Mouse (Mus musculus) liver, postnatal 0 days (tissue): ENCODE measurements around the gene Sdad1. TPM values are rescaled to one million over a fixed set of nuclear protein-coding genes. Genes with fewer than 3 reads are reported as not detected.

Experiments
- ATAC-seq: fragments of 200-750 bp; cut with Nextera tagmentation; 2 replicates; pipeline ENCODE4 v1.8.0; 2017; ENCODE audit warnings: mild to moderate bottlenecking, moderate library complexity
- DNase-seq: peaks from one replicate; pipeline ENCODE4 v3.0.0-alpha.2; 2016
- H3K27ac ChIP-seq: fragments of 300-500 bp; sonication (generic); 2 replicates; pipeline ENCODE4 v1.5.1; 2014; ENCODE audit warnings: antibody characterized with exemption, moderate library complexity, mild to moderate bottlenecking, low read depth
- H3K27me3 ChIP-seq: fragments of 300-500 bp; sonication (generic); 2 replicates; pipeline ENCODE4 v1.6.1; 2014; ENCODE audit warnings: low read length, control low read depth, mixed read lengths; ENCODE audit not compliant: insufficient read depth
- H3K36me3 ChIP-seq: fragments of 300-500 bp; sonication (generic); replicated peaks from 2 replicates; pipeline ENCODE4 v1.6.1; 2014; ENCODE audit warnings: mild to moderate bottlenecking, control low read depth, low read length, moderate library complexity, mixed read lengths; ENCODE audit not compliant: insufficient read depth
- H3K4me1 ChIP-seq: fragments of 300-500 bp; sonication (generic); 2 replicates; pipeline ENCODE4 v1.6.1; 2014; ENCODE audit warnings: antibody characterized with exemption, mild to moderate bottlenecking, control low read depth; ENCODE audit not compliant: insufficient read depth
- H3K4me2 ChIP-seq: fragments of 300-500 bp; sonication (generic); 2 replicates; pipeline ENCODE4 v1.6.1; 2014; ENCODE audit warnings: low read depth, mild to moderate bottlenecking, low read length, moderate library complexity, mixed read lengths
- H3K4me3 ChIP-seq: fragments of 300-500 bp; sonication (generic); 2 replicates; pipeline ENCODE4 v1.5.1; 2014; ENCODE audit warnings: low read depth, low read length
- H3K9ac ChIP-seq: fragments of 300-500 bp; sonication (generic); replicated peaks from 2 replicates; pipeline ENCODE4 v1.6.1; 2014; ENCODE audit warnings: mild to moderate bottlenecking, moderate library complexity
- H3K9me3 ChIP-seq: fragments of 300-500 bp; sonication (generic); 2 replicates; pipeline ENCODE4 v1.6.1; 2016; ENCODE audit warnings: mild to moderate bottlenecking, control low read depth, low read length, mixed read lengths
- CTCF ChIP-seq: sonication (generic); IDR thresholded peaks from 2 replicates; pipeline ENCODE4 v1.5.1; 2016; ENCODE audit warnings: antibody characterized with exemption, low read depth
- EP300 ChIP-seq: IDR thresholded peaks from 2 replicates; pipeline ENCODE4 v1.6.1; 2016; ENCODE audit warnings: antibody characterized with exemption, low read depth, mild to moderate bottlenecking
- WGBS: fragments of 180-500 bp; shearing (Covaris S2); extraction: QIAGEN DNeasy Blood & Tissue Kit; methylation state at CpG from one replicate; pipeline ENCODE4 v1.1.7; 2014; ENCODE audit not compliant: insufficient replicate concordance; 5-methylcytosine and 5-hydroxymethylcytosine counted together
- polyA plus RNA-seq: library from polyadenylated mRNA; unstranded; fragments of >200 nt; fragmentation: Nextera tagmentation; extraction: Ambion mirVana; gene quantifications from 2 replicates; pipeline ENCODE4 v1.2.1, GENCODE M21; 2015

The Sdad1 gene
- polyA plus RNA-seq, 1 experiment from 2014 or later = 13.4 TPM

GRCm38 (mm10) chr5:92348794-92349413 is 38.6 kb upstream of the Sdad1 start, which contains the start of gene Cxcl10:
Gene Cxcl10 (minus strand): TSS chr5:92348889.
- Histone ChIP-seq H3K4me2 (peak within 1 kb of the TSS; percentile 51), H3K4me3 (peak within 1 kb of the TSS; percentile 19), H3K27me3 (no peaks in the 10 kb centered on the region), H3K36me3 (no peaks in the 10 kb centered on the region), H3K9ac (no peak within 1 kb of the TSS), H3K27ac (0 out of 2 replicates have a peak within 1 kb of the TSS, but pooled peaks have one; percentile 2), H3K4me1 (peaks cover 17% of the 10 kb centered on the region), H3K9me3 (no peaks in the 10 kb centered on the region)
- 10% methylated on average over 14 of the region's 14 CpGs for WGBS
- DNase-seq (peak; percentile 68), ATAC-seq (peak; percentile 77)
- no peak for TF ChIP-seq CTCF
- TF ChIP-seq EP300 = no peak

GRCm38 (mm10) chr5:92345006-92345405 is 34.7 kb upstream of the Sdad1 start:
- H3K27ac ChIP-seq = no peak overlapping the region
- TF ChIP-seq EP300 (no peak), CTCF (no peak)
- H3K27me3 ChIP-seq = no peaks in the 10 kb centered on the region
- no peak overlapping the region for H3K4me3 ChIP-seq
- WGBS = 69% methylated on average over 8 of the region's 8 CpGs
- no peak overlapping the region for H3K4me2 ChIP-seq
- peaks cover 14% of the 10 kb centered on the region for H3K4me1 ChIP-seq
- ATAC-seq = no peak
- H3K9ac ChIP-seq = no peak overlapping the region
- no peaks in the 10 kb centered on the region for H3K9me3 ChIP-seq
- DNase-seq = no peak
- no peaks in the 10 kb centered on the region for H3K36me3 ChIP-seq

GRCm38 (mm10) chr5:92340606-92341005 is 30.3 kb upstream of the Sdad1 start:
- H3K9ac ChIP-seq = no peak overlapping the region
- no peak overlapping the region for H3K4me3 ChIP-seq
- no peak for DNase-seq
- no peaks in the 10 kb centered on the region for H3K36me3 ChIP-seq
- H3K9me3 ChIP-seq = no peaks in the 10 kb centered on the region
- H3K27me3 ChIP-seq = no peaks in the 10 kb centered on the region
- WGBS = 61% methylated on average over 4 of the region's 4 CpGs
- TF ChIP-seq EP300 = no peak
- TF ChIP-seq CTCF = no peak
- H3K4me2 ChIP-seq = no peak overlapping the region
- no peaks in the 10 kb centered on the region for H3K4me1 ChIP-seq
- ATAC-seq = no peak
- H3K27ac ChIP-seq = no peak overlapping the region

DNA sequence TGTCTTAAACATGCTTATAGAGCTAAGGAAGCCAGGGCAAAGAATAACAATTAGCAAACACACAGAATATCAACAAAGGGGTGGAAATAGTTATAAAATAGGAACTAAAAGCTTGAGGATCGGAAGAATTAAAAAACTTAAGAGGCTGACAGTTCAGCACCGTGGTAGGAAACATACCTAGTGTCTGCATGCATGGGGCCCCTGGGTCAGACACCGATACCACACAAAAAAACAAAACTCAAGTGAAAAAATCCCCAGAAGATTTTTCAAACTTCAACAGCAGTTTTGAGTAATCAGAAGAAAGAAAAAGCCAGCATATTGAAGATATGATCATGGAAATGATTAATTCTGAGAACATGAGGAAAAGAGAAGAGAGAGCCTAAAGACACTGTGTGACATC is 26.5 kb upstream of the Sdad1 start:
- Histone ChIP-seq H3K27ac (no peak overlapping the region), H3K9ac (no peak overlapping the region), H3K4me3 (no peak overlapping the region), H3K4me2 (no peak overlapping the region), H3K9me3 (no peaks in the 10 kb centered on the region), H3K27me3 (no peaks in the 10 kb centered on the region), H3K4me1 (no peaks in the 10 kb centered on the region), H3K36me3 (no peaks in the 10 kb centered on the region)
- ATAC-seq (no peak), DNase-seq (no peak)
- TF ChIP-seq CTCF = no peak
- no peak for TF ChIP-seq EP300
- 57% methylated on average over 3 of the region's 3 CpGs for WGBS

- no peaks in the 10 kb centered on the region for H3K9me3 ChIP-seq
- H3K4me1 ChIP-seq = peaks cover 3% of the 10 kb centered on the region; the same call in 1 of the 2 replicates
- H3K4me2 ChIP-seq = peak overlapping the region; percentile 40
- no peaks in the 10 kb centered on the region for H3K27me3 ChIP-seq
- DNase-seq (no peak), ATAC-seq (no peak)
- H3K9ac ChIP-seq = no peak overlapping the region
- H3K4me3 ChIP-seq = no peak overlapping the region
- TF ChIP-seq EP300 (no peak), CTCF (no peak)
- no peaks in the 10 kb centered on the region for H3K36me3 ChIP-seq
- peak overlapping the region; percentile 62 for H3K27ac ChIP-seq
- 63% methylated on average over 9 of the region's 9 CpGs for WGBS
Observed at GRCm38 (mm10) chr5:92332359-92332840, 22.1 kb upstream of the Sdad1 start.

DNA sequence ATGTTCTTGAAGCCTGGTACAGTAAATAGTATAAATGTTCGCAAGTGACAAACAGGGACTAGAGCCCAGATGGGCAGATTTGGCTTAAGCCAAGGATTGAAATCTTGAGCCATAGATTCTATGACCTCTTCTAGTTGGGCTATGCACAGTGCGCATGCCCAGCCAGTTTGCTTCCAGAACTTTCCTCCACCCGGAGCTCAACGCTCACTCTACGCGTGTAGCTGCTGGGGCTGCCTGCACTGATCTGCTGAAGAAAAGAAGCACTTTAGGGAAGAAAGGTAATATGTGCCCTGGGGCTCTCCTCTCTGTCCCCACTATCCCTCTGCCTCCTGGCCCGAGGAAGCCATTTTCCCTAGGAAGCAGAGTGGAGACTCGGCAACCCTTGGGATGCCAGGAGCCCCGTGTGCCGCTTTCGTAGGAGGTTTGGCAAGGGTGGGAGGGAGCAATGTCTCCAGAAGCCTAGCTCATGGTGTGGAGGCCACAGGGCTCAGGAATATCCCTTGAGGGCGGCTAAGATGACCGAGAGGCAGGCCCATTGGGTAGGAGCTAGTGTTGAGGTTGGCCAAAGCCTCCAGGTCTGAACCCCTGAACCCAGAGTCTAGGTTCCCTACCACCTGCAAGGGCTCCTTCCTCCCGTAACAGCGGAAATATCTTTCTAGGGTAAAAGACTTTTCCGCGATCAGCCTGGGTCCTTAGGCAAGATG is 21.5 kb upstream of the Sdad1 start, which contains the start of gene Art3:
TSS of gene Art3 (plus strand) at position 193 of the 704 bp plus-strand sequence.
- ATAC-seq = no peak
- no peak for DNase-seq
- TF ChIP-seq EP300 = no peak
- Histone ChIP-seq H3K9ac (no peak within 1 kb of the TSS), H3K4me2 (peak within 1 kb of the TSS; percentile 47), H3K9me3 (no peaks in the 10 kb centered on the region), H3K36me3 (no peaks in the 10 kb centered on the region), H3K27me3 (no peaks in the 10 kb centered on the region), H3K27ac (peak within 1 kb of the TSS; percentile 62), H3K4me1 (peaks cover 5% of the 10 kb centered on the region; the same call in 1 of the 2 replicates), H3K4me3 (no peak within 1 kb of the TSS)
- WGBS = 85% methylated on average over 17 of the region's 17 CpGs
